Mouse (Mus musculus): ENCODE measurements around the gene Il1rl2. TPM values are rescaled to one million over a fixed set of nuclear protein-coding genes. Genes with fewer than 3 reads are reported as not detected.

Gene Il1rl2
- polyA plus RNA-seq, 1 experiment from 2014 or later, result 10.5 TPM

DNA sequence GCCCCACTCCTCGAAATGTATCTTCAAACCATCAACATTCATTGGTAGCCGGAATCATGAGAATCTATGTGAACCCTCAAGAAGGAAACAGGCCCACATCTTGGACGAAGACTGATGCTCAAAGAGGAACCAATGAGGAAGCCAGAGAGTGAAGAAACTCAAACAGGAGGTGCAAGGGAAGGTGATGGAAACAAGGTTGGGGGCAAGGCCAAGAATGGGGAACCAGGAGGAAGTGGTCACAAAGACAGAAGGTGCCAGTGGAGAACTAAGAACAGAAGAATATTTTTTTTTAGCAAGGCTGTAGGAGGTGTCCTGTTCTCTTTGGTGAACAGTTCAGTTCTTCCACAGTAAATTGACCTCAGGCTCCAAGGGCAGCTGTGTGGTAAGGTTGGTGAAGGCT, 67.0 kb downstream of the Il1rl2 start:
- ATAC-seq (ENCODE audit: low FRiP score, low TSS enrichment), result no peak
- Histone ChIP-seq H3K36me3 (ENCODE audit: insufficient read depth, low read length) (no peaks in the 10 kb centered on the region), H3K9ac (replicated peaks; ENCODE audit: low read length) (no peak overlapping the region), H3K4me3 (ENCODE audit: low read length) (no peak overlapping the region), H3K9me3 (ENCODE audit: low read length) (peaks cover 5% of the 10 kb centered on the region; the same call in 1 of the 2 replicates), H3K27ac (ENCODE audit: low read length) (no peak overlapping the region), H3K4me2 (replicated peaks; ENCODE audit: low read depth, low read length) (no peak overlapping the region), H3K27me3 (ENCODE audit: insufficient read depth, low read length) (no peaks in the 10 kb centered on the region), H3K4me1 (ENCODE audit: insufficient read depth, low read length) (no peaks in the 10 kb centered on the region)
- WGBS, result 93% methylated on average over 3 of the region's 3 CpGs

DNA sequence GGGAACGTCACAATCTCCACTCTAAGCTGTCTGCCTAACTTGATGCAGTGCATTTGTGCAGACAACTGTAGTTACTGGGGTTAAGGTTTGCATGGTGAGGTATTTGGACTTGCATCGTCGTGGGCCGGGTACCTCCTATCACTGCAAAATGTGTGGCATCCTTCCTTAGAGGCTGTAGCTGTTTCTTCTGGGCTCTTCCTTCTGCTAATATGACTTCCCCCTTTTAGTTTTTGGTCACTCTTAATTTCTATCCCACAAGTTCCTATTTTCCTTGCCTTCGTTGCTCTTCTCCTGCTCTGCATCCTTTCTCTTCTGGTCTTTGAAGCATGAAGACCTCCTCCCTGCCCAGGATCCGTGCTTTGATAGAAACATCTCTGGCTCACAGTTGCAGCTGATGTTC, 68.1 kb downstream of the Il1rl2 start:
- Histone ChIP-seq H3K27ac (ENCODE audit: low read length) (no peak overlapping the region), H3K9ac (replicated peaks; ENCODE audit: low read length) (no peak overlapping the region), H3K27me3 (ENCODE audit: insufficient read depth, low read length) (no peaks in the 10 kb centered on the region), H3K4me2 (replicated peaks; ENCODE audit: low read depth, low read length) (no peak overlapping the region), H3K36me3 (ENCODE audit: insufficient read depth, low read length) (no peaks in the 10 kb centered on the region), H3K4me1 (ENCODE audit: insufficient read depth, low read length) (no peaks in the 10 kb centered on the region), H3K4me3 (ENCODE audit: low read length) (no peak overlapping the region), H3K9me3 (ENCODE audit: low read length) (peaks cover 5% of the 10 kb centered on the region; the same call in 1 of the 2 replicates)
- WGBS, result 70% methylated on average over 6 of the region's 6 CpGs
- no peak for ATAC-seq (ENCODE audit: low FRiP score, low TSS enrichment)

DNA sequence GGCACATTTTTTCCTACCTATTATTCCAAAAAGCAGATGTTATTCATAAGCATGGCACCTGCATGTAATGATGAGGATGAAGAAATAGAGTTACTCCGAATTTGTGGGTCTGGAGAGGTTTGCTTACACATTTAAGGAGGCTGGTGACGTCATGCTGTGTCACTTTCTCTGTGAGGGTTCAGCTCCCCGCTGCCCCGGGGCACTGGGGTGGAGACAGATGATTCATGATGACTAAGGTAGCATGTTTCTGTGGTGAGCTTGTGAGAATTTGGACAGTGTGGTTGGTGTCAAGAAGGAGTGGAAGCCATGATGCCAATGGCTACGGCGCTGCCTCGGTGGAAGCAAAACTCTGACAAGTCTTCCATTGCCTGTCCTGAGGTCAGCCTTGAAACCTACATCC, 68.8 kb downstream of the Il1rl2 start:
- H3K9ac ChIP-seq (replicated peaks; ENCODE audit: low read length), result no peak overlapping the region
- no peak for ATAC-seq (ENCODE audit: low FRiP score, low TSS enrichment)
- WGBS, result 85% methylated on average over 7 of the region's 7 CpGs

DNA sequence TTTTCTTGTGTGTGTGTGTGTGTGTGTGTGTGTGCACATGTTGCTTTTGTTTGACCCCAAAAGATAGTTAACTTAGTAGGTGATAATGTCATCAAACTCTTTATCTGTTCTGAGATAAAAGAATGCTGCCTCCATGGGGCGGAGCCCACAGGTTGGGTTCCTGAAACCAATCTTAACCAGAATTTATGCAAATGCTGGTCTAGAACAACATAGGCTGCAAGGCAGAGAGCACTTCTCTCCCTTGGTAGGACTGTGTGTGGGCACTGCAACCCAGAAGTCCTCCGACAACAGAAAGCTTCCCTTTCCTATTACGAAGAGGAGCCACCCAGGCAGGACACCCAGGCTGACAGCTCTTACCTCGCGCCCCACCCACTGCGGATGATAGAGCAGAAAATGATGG, 75.2 kb downstream of the Il1rl2 start:
- H3K4me1 ChIP-seq (ENCODE audit: insufficient read depth, low read length), result no peaks in the 10 kb centered on the region
- H3K9ac ChIP-seq (replicated peaks; ENCODE audit: low read length), result no peak overlapping the region
- no peak overlapping the region for H3K27ac ChIP-seq (ENCODE audit: low read length)
- no peak overlapping the region for H3K4me2 ChIP-seq (replicated peaks; ENCODE audit: low read depth, low read length)
- H3K4me3 ChIP-seq (ENCODE audit: low read length), result no peak overlapping the region
- no peaks in the 10 kb centered on the region for H3K9me3 ChIP-seq (ENCODE audit: low read length)
- ATAC-seq (ENCODE audit: low FRiP score, low TSS enrichment), result no peak
- no peaks in the 10 kb centered on the region for H3K36me3 ChIP-seq (ENCODE audit: insufficient read depth, low read length)
- no peaks in the 10 kb centered on the region for H3K27me3 ChIP-seq (ENCODE audit: insufficient read depth, low read length)
- 88% methylated on average over 6 of the region's 6 CpGs for WGBS

More for the DNA sequence above, 68.8 kb downstream of the Il1rl2 start:
- Histone ChIP-seq H3K27ac (ENCODE audit: low read length) (no peak overlapping the region), H3K27me3 (ENCODE audit: insufficient read depth, low read length) (no peaks in the 10 kb centered on the region), H3K9me3 (ENCODE audit: low read length) (peaks cover under 1% of the 10 kb centered on the region; the same call in 1 of the 2 replicates), H3K4me3 (ENCODE audit: low read length) (no peak overlapping the region), H3K4me1 (ENCODE audit: insufficient read depth, low read length) (no peaks in the 10 kb centered on the region), H3K4me2 (replicated peaks; ENCODE audit: low read depth, low read length) (no peak overlapping the region), H3K36me3 (ENCODE audit: insufficient read depth, low read length) (no peaks in the 10 kb centered on the region)

DNA sequence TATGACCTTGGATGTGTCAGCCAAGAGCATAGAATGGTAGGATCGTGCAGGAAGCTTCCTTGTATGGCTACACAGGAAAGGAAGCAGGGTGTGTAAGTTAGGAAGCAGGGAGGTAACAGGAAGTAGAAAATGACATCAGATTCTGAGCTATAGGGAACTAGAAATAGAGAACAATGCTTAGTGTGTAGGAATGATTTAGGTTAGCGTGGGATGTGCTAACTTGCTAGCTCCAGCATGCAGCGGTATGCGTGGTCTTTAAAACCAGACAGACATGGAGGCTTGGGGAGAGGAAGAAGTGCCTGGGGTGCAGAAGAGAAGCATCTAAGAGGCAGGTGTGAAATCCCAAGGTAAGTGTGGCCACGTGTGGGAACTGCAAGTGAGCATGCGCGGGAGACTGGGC, 80.3 kb downstream of the Il1rl2 start:
- Histone ChIP-seq H3K27ac (ENCODE audit: low read length) (no peak overlapping the region), H3K4me1 (ENCODE audit: insufficient read depth, low read length) (no peaks in the 10 kb centered on the region), H3K36me3 (ENCODE audit: insufficient read depth, low read length) (no peaks in the 10 kb centered on the region), H3K9me3 (ENCODE audit: low read length) (no peaks in the 10 kb centered on the region), H3K27me3 (ENCODE audit: insufficient read depth, low read length) (no peaks in the 10 kb centered on the region), H3K4me3 (ENCODE audit: low read length) (no peak overlapping the region), H3K9ac (replicated peaks; ENCODE audit: low read length) (no peak overlapping the region), H3K4me2 (replicated peaks; ENCODE audit: low read depth, low read length) (no peak overlapping the region)
- 69% methylated on average over 7 of the region's 7 CpGs for WGBS
- no peak for ATAC-seq (ENCODE audit: low FRiP score, low TSS enrichment)

DNA sequence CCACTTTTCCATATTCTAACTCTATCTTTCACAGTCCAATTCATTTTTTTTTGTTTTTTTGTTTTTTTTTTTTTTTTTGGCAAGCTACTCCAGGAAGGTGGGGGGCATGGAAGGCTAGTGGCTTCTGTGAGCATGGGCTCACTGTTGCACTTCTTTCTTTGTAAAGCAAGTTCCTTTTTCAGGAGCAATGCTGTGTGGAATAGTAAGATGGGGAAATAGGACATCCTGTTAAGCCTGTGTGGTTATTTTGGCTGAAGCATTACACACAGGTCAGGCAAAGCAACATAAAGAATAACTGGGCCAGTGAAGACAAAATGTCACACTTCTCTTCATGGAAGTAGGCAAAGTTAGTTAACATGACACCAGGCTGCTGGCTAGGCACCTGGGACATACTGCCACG, 85.5 kb downstream of the Il1rl2 start:
- Histone ChIP-seq H3K9ac (replicated peaks; ENCODE audit: low read length) (no peak overlapping the region), H3K27ac (ENCODE audit: low read length) (no peak overlapping the region), H3K4me1 (ENCODE audit: insufficient read depth, low read length) (no peaks in the 10 kb centered on the region), H3K9me3 (ENCODE audit: low read length) (no peaks in the 10 kb centered on the region), H3K4me2 (replicated peaks; ENCODE audit: low read depth, low read length) (no peak overlapping the region), H3K27me3 (ENCODE audit: insufficient read depth, low read length) (no peaks in the 10 kb centered on the region), H3K36me3 (ENCODE audit: insufficient read depth, low read length) (no peaks in the 10 kb centered on the region), H3K4me3 (ENCODE audit: low read length) (no peak overlapping the region)
- ATAC-seq (ENCODE audit: low FRiP score, low TSS enrichment), result no peak
- 70% methylated on average over 1 of the region's 1 CpGs for WGBS

DNA sequence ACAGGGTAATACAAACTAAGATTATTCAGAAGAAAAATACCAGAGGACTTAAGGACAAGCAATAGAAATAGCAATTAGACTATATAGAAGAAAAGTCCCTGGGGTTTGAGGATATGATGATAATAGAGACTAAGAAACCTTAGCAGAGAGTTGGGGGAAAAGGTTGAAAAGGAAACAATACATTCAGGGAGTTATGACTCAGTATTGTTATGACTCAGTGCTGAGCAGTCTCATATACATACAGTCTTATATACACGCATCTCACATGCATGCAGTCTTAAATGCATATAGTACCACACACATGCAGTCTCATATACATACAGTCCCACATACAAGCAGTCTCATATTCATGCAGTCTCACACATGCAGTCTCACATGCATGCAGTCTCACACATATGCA, 88.6 kb downstream of the Il1rl2 start:
- no peak overlapping the region for H3K9ac ChIP-seq (replicated peaks; ENCODE audit: low read length)
- no peak overlapping the region for H3K27ac ChIP-seq (ENCODE audit: low read length)
- H3K4me3 ChIP-seq (ENCODE audit: low read length), result no peak overlapping the region
- no peak overlapping the region for H3K4me2 ChIP-seq (replicated peaks; ENCODE audit: low read depth, low read length)
- H3K36me3 ChIP-seq (ENCODE audit: insufficient read depth, low read length), result no peaks in the 10 kb centered on the region
- no peaks in the 10 kb centered on the region for H3K9me3 ChIP-seq (ENCODE audit: low read length)
- WGBS, result 97% methylated on average over 1 of the region's 1 CpGs
- no peaks in the 10 kb centered on the region for H3K4me1 ChIP-seq (ENCODE audit: insufficient read depth, low read length)
- no peak for ATAC-seq (ENCODE audit: low FRiP score, low TSS enrichment)
- no peaks in the 10 kb centered on the region for H3K27me3 ChIP-seq (ENCODE audit: insufficient read depth, low read length)

DNA sequence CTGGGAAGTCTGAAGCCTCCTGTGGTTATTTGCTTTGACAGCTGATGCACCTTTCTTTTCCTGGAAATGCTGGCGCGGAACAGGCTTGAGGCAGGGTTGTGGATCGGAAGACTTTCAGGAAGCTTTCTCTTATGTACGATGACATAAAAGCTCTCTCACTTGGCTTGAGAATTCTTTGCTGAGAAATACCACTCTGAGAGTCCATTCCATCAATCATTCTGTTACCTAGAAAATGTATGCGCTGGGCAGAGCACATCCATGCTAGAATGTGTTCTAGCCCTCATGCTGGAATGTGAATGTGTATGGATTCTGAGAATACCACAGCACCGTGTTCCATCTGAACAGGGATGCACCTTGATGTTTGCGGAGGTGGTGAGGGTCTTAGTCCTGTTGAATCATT, 89.9 kb downstream of the Il1rl2 start:
- no peaks in the 10 kb centered on the region for H3K36me3 ChIP-seq (ENCODE audit: insufficient read depth, low read length)
- H3K4me2 ChIP-seq (replicated peaks; ENCODE audit: low read depth, low read length), result no peak overlapping the region
- no peaks in the 10 kb centered on the region for H3K4me1 ChIP-seq (ENCODE audit: insufficient read depth, low read length)
- no peak overlapping the region for H3K27ac ChIP-seq (ENCODE audit: low read length)
- H3K27me3 ChIP-seq (ENCODE audit: insufficient read depth, low read length), result no peaks in the 10 kb centered on the region
- no peak overlapping the region for H3K4me3 ChIP-seq (ENCODE audit: low read length)
- no peak overlapping the region for H3K9ac ChIP-seq (replicated peaks; ENCODE audit: low read length)
- H3K9me3 ChIP-seq (ENCODE audit: low read length), result no peaks in the 10 kb centered on the region
- 88% methylated on average over 7 of the region's 7 CpGs for WGBS
- no peak for ATAC-seq (ENCODE audit: low FRiP score, low TSS enrichment)

DNA sequence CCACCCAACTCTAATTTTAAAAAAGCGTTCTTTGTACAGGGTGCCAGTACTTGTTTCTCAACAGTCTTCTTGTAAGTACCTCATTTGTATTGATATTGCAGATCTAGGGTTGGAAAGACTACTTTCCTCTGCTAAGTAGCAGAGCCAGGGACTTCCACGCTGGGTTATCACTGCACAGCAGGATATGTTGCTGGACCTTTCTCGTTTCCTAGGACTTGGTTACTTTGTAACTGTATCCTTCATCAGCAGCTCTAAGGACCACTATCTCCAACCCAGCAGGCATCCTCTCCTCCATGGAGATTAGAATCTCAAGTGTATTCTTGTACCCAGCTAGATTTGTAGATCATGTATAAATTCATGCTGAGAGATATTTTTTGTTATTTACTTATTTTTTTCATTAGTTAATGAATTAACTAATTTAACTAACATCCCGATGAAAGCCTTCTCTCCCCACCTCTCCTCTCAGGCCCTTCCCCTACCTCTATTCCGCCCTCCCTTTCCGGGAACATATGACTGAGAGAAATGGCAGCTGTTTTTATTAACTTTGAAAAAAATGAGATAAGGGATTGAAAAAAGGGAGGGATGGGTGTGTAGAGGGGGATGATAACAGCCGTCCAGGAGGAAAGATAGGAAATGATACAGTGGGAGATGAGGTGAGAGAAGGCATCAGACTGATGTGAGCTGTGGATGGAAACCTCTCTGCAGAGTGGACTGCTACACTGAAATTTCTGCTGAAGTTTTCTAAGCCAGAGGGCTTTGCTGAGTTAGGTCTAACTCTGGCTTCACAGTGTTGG, 90.7 kb downstream of the Il1rl2 start:
- H3K9me3 ChIP-seq (ENCODE audit: low read length), result no peaks in the 10 kb centered on the region
- no peak overlapping the region for H3K4me3 ChIP-seq (ENCODE audit: low read length)
- no peak overlapping the region for H3K9ac ChIP-seq (replicated peaks; ENCODE audit: low read length)
- no peak for ATAC-seq (ENCODE audit: low FRiP score, low TSS enrichment)
- H3K4me1 ChIP-seq (ENCODE audit: insufficient read depth, low read length), result no peaks in the 10 kb centered on the region
- no peaks in the 10 kb centered on the region for H3K36me3 ChIP-seq (ENCODE audit: insufficient read depth, low read length)
- no peak overlapping the region for H3K4me2 ChIP-seq (replicated peaks; ENCODE audit: low read depth, low read length)
- H3K27me3 ChIP-seq (ENCODE audit: insufficient read depth, low read length), result no peaks in the 10 kb centered on the region
- no peak overlapping the region for H3K27ac ChIP-seq (ENCODE audit: low read length)
- 70% methylated on average over 7 of the region's 7 CpGs for WGBS

DNA sequence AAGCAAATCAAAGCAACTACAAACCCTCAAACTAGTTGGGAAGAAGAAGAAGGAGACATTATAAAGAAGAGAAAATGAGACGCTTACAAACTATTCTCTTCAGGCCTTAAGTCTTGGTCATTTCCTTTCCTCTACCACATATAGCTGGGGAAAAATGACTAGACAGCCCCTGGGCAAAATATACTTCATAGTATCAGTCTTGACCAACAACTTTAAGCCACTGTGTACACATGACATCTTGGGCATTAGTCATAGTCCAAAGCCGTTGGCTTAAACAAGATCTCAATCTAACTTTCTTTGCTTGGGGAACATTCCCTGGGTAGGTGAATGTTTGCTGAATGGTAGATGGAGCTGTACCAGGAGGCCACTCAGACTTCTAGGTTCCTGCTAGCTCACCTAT, 92.6 kb downstream of the Il1rl2 start:
- Histone ChIP-seq H3K4me2 (replicated peaks; ENCODE audit: low read depth, low read length) (no peak overlapping the region), H3K36me3 (ENCODE audit: insufficient read depth, low read length) (no peaks in the 10 kb centered on the region), H3K9me3 (ENCODE audit: low read length) (no peaks in the 10 kb centered on the region), H3K27me3 (ENCODE audit: insufficient read depth, low read length) (no peaks in the 10 kb centered on the region), H3K27ac (ENCODE audit: low read length) (no peak overlapping the region), H3K4me3 (ENCODE audit: low read length) (no peak overlapping the region), H3K4me1 (ENCODE audit: insufficient read depth, low read length) (no peaks in the 10 kb centered on the region), H3K9ac (replicated peaks; ENCODE audit: low read length) (no peak overlapping the region)
- WGBS, result 81% methylated on average over 2 of the region's 2 CpGs
- no peak for ATAC-seq (ENCODE audit: low FRiP score, low TSS enrichment)

Data from kidney, embryonic 16.5 days (tissue).